Mouse (Mus musculus) lung, embryonic 15.5 days (tissue): Measurements from ENCODE around the gene C1qtnf12. TPM values are rescaled to one million over a fixed set of nuclear protein-coding genes. Genes with fewer than 3 reads are reported as not detected.

Source experiments
- ATAC-seq: fragments of 200-750 bp; cut with Nextera tagmentation; 2 replicates; pipeline ENCODE4 v1.8.0; 2017; ENCODE audit warnings: moderate number of reproducible peaks, borderline replicate concordance; ENCODE audit not compliant: low FRiP score, low TSS enrichment; ENCODE audit errors: extremely low read depth
- H3K27ac ChIP-seq: fragments of 300-500 bp; sonication (generic); 2 replicates; pipeline ENCODE4 v1.5.1; 2015; ENCODE audit warnings: moderate library complexity, mild to moderate bottlenecking, inconsistent platforms
- H3K27me3 ChIP-seq: fragments of 300-500 bp; sonication (generic); 2 replicates; pipeline ENCODE4 v1.6.1; 2015; ENCODE audit warnings: inconsistent platforms
- H3K36me3 ChIP-seq: fragments of 300-500 bp; sonication (generic); 2 replicates; pipeline ENCODE4 v1.6.1; 2015; ENCODE audit warnings: inconsistent platforms
- H3K4me1 ChIP-seq: fragments of 300-500 bp; sonication (generic); 2 replicates; pipeline ENCODE4 v1.6.1; 2015; ENCODE audit warnings: inconsistent platforms
- H3K4me2 ChIP-seq: fragments of 300-500 bp; sonication (generic); 2 replicates; pipeline ENCODE4 v1.6.1; 2015; ENCODE audit warnings: inconsistent platforms, mild to moderate bottlenecking, moderate library complexity
- H3K4me3 ChIP-seq: fragments of 300-500 bp; sonication (generic); 2 replicates; pipeline ENCODE4 v1.5.1; 2015; ENCODE audit warnings: mild to moderate bottlenecking, inconsistent platforms
- H3K9ac ChIP-seq: fragments of 300-500 bp; sonication (generic); 2 replicates; pipeline ENCODE4 v1.6.1; 2015; ENCODE audit warnings: inconsistent platforms
- H3K9me3 ChIP-seq: fragments of 300-500 bp; sonication (generic); 2 replicates; pipeline ENCODE4 v1.6.1; 2016; ENCODE audit warnings: inconsistent platforms
- WGBS: fragments of 180-500 bp; shearing (Covaris S2); methylation state at CpG from one replicate; pipeline ENCODE4 v1.1.7; 2015; 5-methylcytosine and 5-hydroxymethylcytosine counted together
- polyA plus RNA-seq: library from polyadenylated mRNA; unstranded; fragments of >200 nt; fragmentation: Nextera tagmentation; extraction: Ambion mirVana; gene quantifications from 2 replicates; pipeline ENCODE4 v1.2.1, GENCODE M21; 2015

Gene C1qtnf12
- polyA plus RNA-seq, 1 experiment from 2014 or later: 39.3 TPM

DNA sequence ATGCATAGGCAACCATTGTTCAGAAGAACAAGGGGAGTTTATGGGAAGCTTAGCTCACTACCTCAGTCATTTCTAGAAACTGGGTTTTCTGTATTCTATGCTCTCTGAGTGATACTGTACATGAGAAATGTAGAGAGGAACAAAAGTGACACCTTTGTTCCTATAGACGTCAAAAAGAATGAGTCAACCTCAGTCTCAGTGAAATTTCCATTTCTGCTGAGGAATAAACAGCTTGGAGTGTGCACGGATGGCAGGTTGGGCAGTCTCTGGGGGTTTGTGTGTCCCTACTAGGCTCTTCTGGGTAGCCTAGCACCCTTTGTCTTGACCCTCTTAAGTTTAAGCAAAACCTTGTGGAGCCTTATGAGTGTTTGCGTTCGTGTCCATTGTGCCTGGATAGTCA is 46.3 kb downstream of the C1qtnf12 start:
- Histone ChIP-seq H3K4me1 (no peaks in the 10 kb centered on the region), H3K4me3 (no peak overlapping the region), H3K9me3 (no peaks in the 10 kb centered on the region), H3K27ac (no peak overlapping the region), H3K4me2 (no peak overlapping the region), H3K36me3 (peaks cover 84% of the 10 kb centered on the region), H3K9ac (no peak overlapping the region), H3K27me3 (no peaks in the 10 kb centered on the region)
- 91% methylated on average over 4 of the region's 4 CpGs for WGBS
- no peak for ATAC-seq

DNA sequence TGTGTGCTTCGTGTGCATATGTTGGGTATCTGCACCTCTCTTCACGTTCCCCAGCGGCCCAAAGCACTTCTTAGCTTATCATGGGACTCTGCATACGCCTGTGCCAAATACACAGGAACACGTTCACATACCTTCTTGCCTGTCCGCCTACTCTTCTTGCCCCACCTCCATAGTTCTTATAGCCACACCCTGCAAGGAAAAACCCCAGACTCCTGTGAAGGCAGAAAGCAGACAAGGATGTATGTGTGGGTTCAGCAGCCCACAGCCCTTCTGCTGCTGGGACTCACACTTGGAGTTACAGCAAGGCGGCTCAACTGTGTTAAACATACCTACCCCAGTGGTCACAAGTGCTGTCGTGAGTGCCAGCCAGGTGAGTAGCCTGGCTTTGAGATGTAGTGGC is 51.5 kb downstream of the C1qtnf12 start, which contains the start of gene Tnfrsf4:
TSS of gene Tnfrsf4 (plus strand) at position 207 of the 400 bp plus-strand sequence.
- Histone ChIP-seq H3K36me3 (peaks cover 51% of the 10 kb centered on the region), H3K9ac (no peak within 1 kb of the TSS), H3K4me2 (no peak within 1 kb of the TSS), H3K4me1 (no peaks in the 10 kb centered on the region), H3K27ac (no peak within 1 kb of the TSS), H3K9me3 (no peaks in the 10 kb centered on the region), H3K4me3 (no peak within 1 kb of the TSS), H3K27me3 (no peaks in the 10 kb centered on the region)
- whole genome bisulfite sequencing: 67% methylated on average over 8 of the region's 8 CpGs
- ATAC-seq: no peak

DNA sequence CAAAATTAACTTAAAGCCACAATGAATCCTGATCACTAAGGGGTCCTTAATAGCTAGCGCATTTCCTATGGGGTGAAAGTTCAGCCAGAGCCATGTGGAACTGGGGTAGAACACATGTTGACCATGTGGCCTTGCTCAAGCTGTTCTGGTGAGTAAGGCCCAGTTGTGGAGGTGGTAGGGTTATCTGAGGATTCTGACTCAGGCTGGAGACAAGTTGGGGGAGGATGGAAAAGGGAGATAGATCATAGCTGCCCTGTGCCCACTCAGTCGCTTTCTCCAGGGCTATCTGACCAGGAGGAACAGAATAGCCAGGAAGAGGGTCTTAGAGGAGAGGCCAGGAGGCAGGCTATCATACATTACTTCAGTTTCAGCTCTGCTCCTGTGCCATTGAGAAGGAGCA is 52.3 kb downstream of the C1qtnf12 start:
- Histone ChIP-seq H3K9ac (no peak overlapping the region), H3K36me3 (peaks cover 43% of the 10 kb centered on the region), H3K4me1 (no peaks in the 10 kb centered on the region), H3K9me3 (no peaks in the 10 kb centered on the region), H3K27ac (no peak overlapping the region), H3K27me3 (no peaks in the 10 kb centered on the region), H3K4me3 (no peak overlapping the region), H3K4me2 (no peak overlapping the region)
- WGBS: 89% methylated on average over 2 of the region's 2 CpGs
- no peak for ATAC-seq

Other genes starting within 250 kb of the C1qtnf12 start
- gene Tmem240, start 227.5 kb upstream of the C1qtnf12 start, polyA plus RNA-seq: 0.44 and 0.59 TPM in 2 replicates
- 84.7 and 90.0 TPM in 2 replicates for gene Atad3a, start 201.2 kb upstream of the C1qtnf12 start, polyA plus RNA-seq
- gene Vwa1, start 187.6 kb upstream of the C1qtnf12 start, polyA plus RNA-seq: 10.5 and 11.0 TPM in 2 replicates
- gene Tmem88b, start 176.4 kb upstream of the C1qtnf12 start, polyA plus RNA-seq: 0.16 and 0.26 TPM in 2 replicates
- 0.20 TPM in 1 of 2 replicates, not detected in the other for gene Ankrd65, start 171.9 kb upstream of the C1qtnf12 start, polyA plus RNA-seq
- 193 and 228 TPM in 2 replicates for gene Mrpl20, start 159.4 kb upstream of the C1qtnf12 start, polyA plus RNA-seq
- 152 and 169 TPM in 2 replicates for gene Ccnl2, start 149.8 kb upstream of the C1qtnf12 start, polyA plus RNA-seq
- 143 and 146 TPM in 2 replicates for gene Aurkaip1, start 131.0 kb upstream of the C1qtnf12 start, polyA plus RNA-seq
- gene Mxra8, start 122.6 kb upstream of the C1qtnf12 start, polyA plus RNA-seq: 194 and 223 TPM in 2 replicates
- 14.0 and 14.7 TPM in 2 replicates for gene Dvl1, start 114.9 kb upstream of the C1qtnf12 start, polyA plus RNA-seq
- 0.34 and 0.36 TPM in 2 replicates for gene Tas1r3, start 99.0 kb upstream of the C1qtnf12 start, polyA plus RNA-seq
- gene Cptp, start 92.9 kb upstream of the C1qtnf12 start, polyA plus RNA-seq: 14.5 and 15.2 TPM in 2 replicates
- 77.7 and 80.5 TPM in 2 replicates for gene Ints11, start 92.8 kb upstream of the C1qtnf12 start, polyA plus RNA-seq
- gene Pusl1, start 70.5 kb upstream of the C1qtnf12 start, polyA plus RNA-seq: 42.9 and 44.9 TPM in 2 replicates
- gene Acap3, start 70.5 kb upstream of the C1qtnf12 start, polyA plus RNA-seq: 15.1 and 17.7 TPM in 2 replicates
- 106 and 107 TPM in 2 replicates for gene Ube2j2, start 18.5 kb upstream of the C1qtnf12 start, polyA plus RNA-seq
- gene B3galt6, start 30.3 kb downstream of the C1qtnf12 start, polyA plus RNA-seq: 16.4 and 17.0 TPM in 2 replicates
- gene Sdf4, start 30.6 kb downstream of the C1qtnf12 start, polyA plus RNA-seq: 156 and 162 TPM in 2 replicates
- 0.39 and 0.42 TPM in 2 replicates for gene Tnfrsf4, start 51.5 kb downstream of the C1qtnf12 start, polyA plus RNA-seq
- 1.6 and 2.7 TPM in 2 replicates for gene Tnfrsf18, start 63.8 kb downstream of the C1qtnf12 start, polyA plus RNA-seq
- gene Ttll10, start 97.1 kb downstream of the C1qtnf12 start, polyA plus RNA-seq: 2.9 TPM in 2 replicates
- 40.2 and 43.4 TPM in 2 replicates for gene 9430015G10Rik, start 147.7 kb downstream of the C1qtnf12 start, polyA plus RNA-seq
- 0.15 and 0.29 TPM in 2 replicates for gene Rnf223, start 168.2 kb downstream of the C1qtnf12 start, polyA plus RNA-seq
- 75.6 and 77.0 TPM in 2 replicates for gene Agrn, start 235.2 kb downstream of the C1qtnf12 start, polyA plus RNA-seq
- 2.1 and 3.1 TPM in 2 replicates for gene Isg15, start 238.5 kb downstream of the C1qtnf12 start, polyA plus RNA-seq
- 2.7 and 3.5 TPM in 2 replicates for gene AW011738, start 241.0 kb downstream of the C1qtnf12 start, polyA plus RNA-seq